Comparison of ENCODE assay signal across 1 mouse cellular context in the genomic region with DNA sequence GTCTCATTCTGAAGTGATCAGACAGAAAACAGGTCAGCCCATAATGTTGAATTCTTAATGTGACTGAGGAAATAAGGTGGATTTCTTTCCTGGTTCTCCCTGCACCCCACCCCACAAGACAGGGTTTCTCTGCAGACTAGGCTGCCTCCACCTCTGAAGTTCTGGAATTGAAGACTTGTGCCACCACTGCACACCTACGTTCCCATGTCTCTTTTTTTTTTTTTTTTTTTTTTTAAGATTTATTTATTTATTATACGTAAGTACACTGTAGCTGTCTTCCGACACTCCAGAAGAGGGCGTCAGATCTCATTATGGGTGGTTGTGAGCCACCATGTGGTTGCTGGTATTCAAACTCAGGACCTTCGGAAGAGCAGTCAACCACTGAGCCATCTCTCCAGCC.
A peak's percentile ranks its signal among the peaks of the same experiment; 100 is the strongest.
TF ChIP-seq lines count a peak whose summit lies in the region.

No protein-coding gene starts in this region.

TF ChIP-seq in ES-E14, 5 proteins besides CTCF, POLR2A, EP300 and RAD21:
- peak; percentile 90 for TF ChIP-seq ZNF384 (IDR thresholded peaks at IDR 0.05; ENCODE audit: low read depth, low read length)
- TF ChIP-seq HCFC1 (IDR thresholded peaks at IDR 0.05; ENCODE audit: borderline replicate concordance, insufficient read depth, low read length), result no peak
- no peak for TF ChIP-seq CHD2 (IDR thresholded peaks at IDR 0.05; ENCODE audit: low read depth, low read length)
- no peak for TF ChIP-seq ZC3H11A (IDR thresholded peaks at IDR 0.05; ENCODE audit: borderline replicate concordance, low read depth, low read length)
